Mouse (Mus musculus): ENCODE results near the gene Rad23b. TPM values are rescaled to one million over a fixed set of nuclear protein-coding genes. Genes with fewer than 3 reads are reported as not detected.

Gene Rad23b
- polyA plus RNA-seq, 2 experiments = 37.3 to 49.2 TPM

DNA sequence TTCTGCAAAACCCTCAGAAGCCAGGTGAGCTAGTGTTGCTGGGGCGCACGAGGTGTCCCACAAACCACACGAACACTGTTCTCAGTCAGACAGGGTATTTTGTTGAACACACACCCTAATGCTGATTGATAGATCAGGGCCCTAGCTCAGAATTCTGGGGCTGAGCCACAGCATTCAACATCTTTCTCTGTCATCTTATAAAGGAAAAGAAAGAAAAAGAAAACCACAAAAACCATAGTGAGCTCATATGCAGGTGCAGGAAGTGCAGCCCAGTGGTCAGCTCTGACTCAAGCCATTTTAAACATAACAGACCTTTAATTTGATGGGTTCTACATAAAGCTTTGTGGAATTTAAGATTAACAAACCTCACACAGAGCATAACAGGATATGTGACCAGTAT, 6.6 kb upstream of the Rad23b start:
- 66% methylated on average over 3 of the region's 3 CpGs for WGBS (ENCODE audit: insufficient replicate concordance)
- H3K27ac ChIP-seq = no peak overlapping the region
- H3K4me2 ChIP-seq (ENCODE audit: low read depth) = no peak overlapping the region

DNA sequence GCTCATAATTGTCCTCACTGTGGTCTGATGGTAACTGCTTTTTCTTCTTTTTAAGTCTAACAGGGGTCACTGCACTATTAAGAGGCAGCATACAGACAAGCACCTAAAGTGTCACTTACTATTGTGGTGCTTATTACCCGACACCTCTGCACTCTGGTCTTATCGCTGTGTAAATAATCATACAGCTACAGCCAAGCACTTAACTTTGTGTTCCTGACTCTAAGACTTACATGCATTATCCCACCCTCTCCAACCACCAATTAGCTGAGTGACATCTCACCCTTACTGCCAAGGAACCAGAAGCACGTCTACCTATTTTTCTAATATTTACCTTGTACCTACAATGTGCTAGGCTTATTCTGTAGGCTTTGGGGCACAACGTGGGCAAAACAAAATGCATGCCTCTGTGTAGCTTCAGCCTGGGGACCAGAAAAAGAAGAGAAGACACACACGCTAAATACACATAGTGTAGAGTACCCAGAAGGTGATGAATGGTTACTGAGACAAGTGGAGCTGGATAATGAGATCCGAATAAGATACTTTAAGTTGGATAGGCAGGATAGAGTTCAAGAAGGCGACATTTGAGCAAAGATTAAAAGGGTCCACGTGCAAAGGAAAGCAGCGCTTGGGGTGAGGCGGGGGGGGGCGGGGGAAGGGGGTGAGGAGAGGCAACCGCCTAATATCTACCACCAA, 938 bp upstream of the Rad23b start:
- Histone ChIP-seq H3K27ac (peak overlapping the region; percentile 87), H3K9me3 (ENCODE audit: control insufficient read depth, low read length) (no peaks in the 10 kb centered on the region), H3K4me2 (ENCODE audit: low read depth) (peak overlapping the region; percentile 85), H3K36me3 (replicated peaks; ENCODE audit: control insufficient read depth, insufficient read depth, low read depth) (no peaks in the 10 kb centered on the region), H3K4me1 (replicated peaks; ENCODE audit: control insufficient read depth in 2 of 2, insufficient read depth in 2 of 2, low read length in 1 of 2) (peaks cover 21 to 22% of the 10 kb centered on the region in 2 experiments), H3K27me3 (ENCODE audit: control insufficient read depth, insufficient read depth, low read length) (no peaks in the 10 kb centered on the region), H3K9ac (replicated peaks) (peak overlapping the region; percentile 74), H3K4me3 (ENCODE audit: insufficient read depth in 1 of 2, low read depth in 2 of 2, low read length in 2 of 2) (peak overlapping the region; percentile 63 to 75)
- ATAC-seq (ENCODE audit: insufficient read depth) = no peak
- peak in 1 of 3 experiments; percentile 28 for DNase-seq (ENCODE audit: low read depth in 3 of 3, low spot score in 3 of 3)
- TF ChIP-seq CTCF (IDR thresholded peaks at IDR 0.05; ENCODE audit: low read depth) = no peak
- TF ChIP-seq EP300 (IDR thresholded peaks at IDR 0.05; ENCODE audit: low read depth) = no peak
- WGBS (ENCODE audit: insufficient replicate concordance) = 4% methylated on average over 12 of the region's 12 CpGs

More for the DNA sequence above, 6.6 kb upstream of the Rad23b start:
- no peak for DNase-seq (ENCODE audit: low read depth in 3 of 3, low spot score in 3 of 3)
- Histone ChIP-seq H3K9ac (replicated peaks) (no peak overlapping the region), H3K4me3 (ENCODE audit: insufficient read depth in 1 of 2, low read depth in 2 of 2, low read length in 2 of 2) (no peak overlapping the region), H3K27me3 (ENCODE audit: control insufficient read depth, insufficient read depth, low read length) (no peaks in the 10 kb centered on the region), H3K9me3 (ENCODE audit: control insufficient read depth, low read length) (no peaks in the 10 kb centered on the region), H3K4me1 (replicated peaks; ENCODE audit: control insufficient read depth in 2 of 2, insufficient read depth in 2 of 2, low read length in 1 of 2) (peaks cover 18 to 26% of the 10 kb centered on the region in 2 experiments), H3K36me3 (replicated peaks; ENCODE audit: control insufficient read depth, insufficient read depth, low read depth) (no peaks in the 10 kb centered on the region)
- no peak for ATAC-seq (ENCODE audit: insufficient read depth)
- no peak for TF ChIP-seq CTCF (IDR thresholded peaks at IDR 0.05; ENCODE audit: low read depth)
- TF ChIP-seq EP300 (IDR thresholded peaks at IDR 0.05; ENCODE audit: low read depth) = no peak

DNA sequence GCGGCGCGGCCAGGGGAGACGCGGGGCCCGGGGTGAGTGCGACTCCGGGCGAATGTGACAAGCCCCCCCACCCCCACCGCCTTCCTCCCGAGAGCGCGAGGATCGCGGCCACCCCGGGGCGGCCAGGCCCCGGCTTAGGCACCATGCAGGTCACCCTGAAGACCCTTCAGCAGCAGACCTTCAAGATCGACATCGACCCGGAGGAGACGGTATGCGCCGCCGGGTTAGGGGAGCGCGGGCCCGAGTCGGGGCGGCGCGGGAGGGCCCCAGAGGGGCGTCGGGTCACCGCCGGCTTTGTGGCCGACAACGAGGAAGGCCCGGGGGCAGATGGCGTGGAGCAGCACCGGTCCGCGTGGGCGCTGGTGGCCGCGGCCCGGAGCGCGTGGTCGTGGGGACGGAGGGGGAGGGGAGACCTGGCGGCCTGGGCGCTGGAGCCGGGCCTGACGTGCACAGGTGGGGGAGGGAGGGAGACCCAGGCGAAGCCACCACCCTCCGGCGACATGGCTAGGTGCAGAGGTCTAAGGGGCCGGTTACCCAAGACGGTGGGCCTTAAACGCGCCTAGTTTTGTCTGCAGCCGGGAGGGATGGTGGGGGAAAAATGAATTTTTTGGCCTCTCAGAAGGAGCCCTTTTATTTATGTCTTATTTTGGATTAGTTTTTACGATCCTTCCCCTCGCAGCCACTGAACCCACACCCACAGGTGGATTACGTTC, 532 bp downstream of the Rad23b start:
- WGBS (ENCODE audit: insufficient replicate concordance) = 0% methylated on average over 63 of the region's 66 CpGs

DNA sequence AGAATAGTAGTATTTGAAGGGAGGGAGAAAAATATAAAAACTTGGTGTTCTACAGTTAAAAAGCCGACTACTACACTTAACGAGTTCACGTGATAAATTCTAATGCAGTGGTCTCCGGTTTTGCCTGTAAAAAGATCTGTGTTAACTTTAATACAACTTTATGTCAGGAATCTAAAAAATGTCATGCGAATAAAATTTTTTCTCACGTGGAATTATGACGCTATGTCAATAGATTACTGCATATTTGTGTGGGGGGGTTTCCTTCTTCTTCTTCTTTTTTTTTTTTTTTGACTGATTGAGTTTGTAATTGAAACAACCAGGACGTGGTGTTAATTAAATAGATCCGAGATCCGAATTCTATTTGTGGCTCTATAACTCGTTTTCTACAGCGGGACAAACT, 1.2 kb downstream of the Rad23b start:
- WGBS (ENCODE audit: insufficient replicate concordance) = 7% methylated on average over 12 of the region's 12 CpGs
- Histone ChIP-seq H3K27me3 (ENCODE audit: control insufficient read depth, insufficient read depth, low read length) (no peaks in the 10 kb centered on the region), H3K9me3 (ENCODE audit: control insufficient read depth, low read length) (no peaks in the 10 kb centered on the region), H3K4me2 (ENCODE audit: low read depth) (peak overlapping the region; percentile 81), H3K36me3 (replicated peaks; ENCODE audit: control insufficient read depth, insufficient read depth, low read depth) (no peaks in the 10 kb centered on the region), H3K4me3 (ENCODE audit: insufficient read depth in 1 of 2, low read depth in 2 of 2, low read length in 2 of 2) (peak overlapping the region; percentile 93 to 95), H3K27ac (peak overlapping the region; percentile 74; the same call in 1 of the 2 replicates), H3K9ac (replicated peaks) (peak overlapping the region; percentile 98), H3K4me1 (replicated peaks; ENCODE audit: control insufficient read depth in 2 of 2, insufficient read depth in 2 of 2, low read length in 1 of 2) (peaks cover 25 to 27% of the 10 kb centered on the region in 2 experiments)
- no peak for TF ChIP-seq EP300 (IDR thresholded peaks at IDR 0.05; ENCODE audit: low read depth)
- no peak for TF ChIP-seq CTCF (IDR thresholded peaks at IDR 0.05; ENCODE audit: low read depth)
- no peak for DNase-seq (ENCODE audit: low read depth in 3 of 3, low spot score in 3 of 3)
- no peak for ATAC-seq (ENCODE audit: insufficient read depth)

More for the DNA sequence above, 532 bp downstream of the Rad23b start:
- peak overlapping the region; percentile 74 for H3K27ac ChIP-seq
- no peaks in the 10 kb centered on the region for H3K36me3 ChIP-seq (replicated peaks; ENCODE audit: control insufficient read depth, insufficient read depth, low read depth)
- H3K27me3 ChIP-seq (ENCODE audit: control insufficient read depth, insufficient read depth, low read length) = no peaks in the 10 kb centered on the region
- peak overlapping the region; percentile 98 for H3K9ac ChIP-seq (replicated peaks)
- peak overlapping the region; percentile 81 for H3K4me2 ChIP-seq (ENCODE audit: low read depth)
- peak overlapping the region; percentile 93 to 95 for H3K4me3 ChIP-seq (ENCODE audit: insufficient read depth in 1 of 2, low read depth in 2 of 2, low read length in 2 of 2)
- H3K4me1 ChIP-seq (replicated peaks; ENCODE audit: control insufficient read depth in 2 of 2, insufficient read depth in 2 of 2, low read length in 1 of 2) = peaks cover 25 to 27% of the 10 kb centered on the region in 2 experiments
- TF ChIP-seq EP300 (IDR thresholded peaks at IDR 0.05; ENCODE audit: low read depth) (no peak), CTCF (IDR thresholded peaks at IDR 0.05; ENCODE audit: low read depth) (no peak)
- no peaks in the 10 kb centered on the region for H3K9me3 ChIP-seq (ENCODE audit: control insufficient read depth, low read length)
- DNase-seq (ENCODE audit: low read depth in 3 of 3, low spot score in 3 of 3) (peak in 1 of 3 experiments; percentile 30), ATAC-seq (ENCODE audit: insufficient read depth) (peak; percentile 19)

- Histone ChIP-seq H3K4me2 (ENCODE audit: low read depth) (peak overlapping the region; percentile 81), H3K27me3 (ENCODE audit: control insufficient read depth, insufficient read depth, low read length) (no peaks in the 10 kb centered on the region), H3K36me3 (replicated peaks; ENCODE audit: control insufficient read depth, insufficient read depth, low read depth) (no peaks in the 10 kb centered on the region; the same call in 1 of the 2 replicates), H3K27ac (no peak overlapping the region), H3K9me3 (ENCODE audit: control insufficient read depth, low read length) (no peaks in the 10 kb centered on the region), H3K4me3 (ENCODE audit: insufficient read depth in 1 of 2, low read depth in 2 of 2, low read length in 2 of 2) (peak overlapping the region in 1 of 2 experiments; percentile 95; a peak in 2 of 4 replicates), H3K4me1 (replicated peaks; ENCODE audit: control insufficient read depth in 2 of 2, insufficient read depth in 2 of 2, low read length in 1 of 2) (peaks cover 27% of the 10 kb centered on the region in 2 experiments), H3K9ac (replicated peaks) (no peak overlapping the region; the same call in 1 of the 2 replicates)
- TF ChIP-seq EP300 (IDR thresholded peaks at IDR 0.05; ENCODE audit: low read depth) (no peak), CTCF (IDR thresholded peaks at IDR 0.05; ENCODE audit: low read depth) (no peak)
- ATAC-seq (ENCODE audit: insufficient read depth) (no peak), DNase-seq (ENCODE audit: low read depth in 3 of 3, low spot score in 3 of 3) (no peak)
Observed at GRCm38 (mm10) chr4:55351860-55352259, 2.0 kb downstream of the Rad23b start.
